Mouse (Mus musculus): ENCODE measurements around the gene Gucy2d. TPM values are rescaled to one million over a fixed set of nuclear protein-coding genes. Genes with fewer than 3 reads are reported as not detected.

Gucy2d gene
- polyA plus RNA-seq, 1 experiment from 2014 or later: not detected

DNA sequence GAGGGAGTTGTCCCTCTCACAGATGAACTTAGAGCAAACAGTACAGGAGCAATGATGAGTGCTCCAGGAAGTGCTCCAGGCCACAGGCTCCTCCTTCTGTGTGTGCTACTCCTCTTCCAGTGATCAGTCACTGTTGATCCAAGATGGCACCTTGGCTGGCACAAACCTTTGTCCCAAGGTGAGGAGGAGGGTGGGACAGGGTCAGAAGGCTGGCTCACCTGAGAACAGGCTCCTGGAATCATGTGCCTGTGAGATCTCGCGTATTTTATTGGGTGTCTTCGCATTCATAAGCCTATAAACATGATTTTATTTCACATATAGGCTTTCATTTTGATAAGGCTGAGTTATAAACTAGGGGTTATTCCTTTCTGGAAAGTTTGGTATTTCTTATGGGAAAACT is 14.7 kb upstream of the Gucy2d start:
- Histone ChIP-seq H3K4me3 (ENCODE audit: inconsistent target) (no peak overlapping the region), H3K79me2 (ENCODE audit: inconsistent target) (no peaks in the 10 kb centered on the region), H3K27ac (no peak overlapping the region), H3K36me3 (ENCODE audit: inconsistent target) (no peaks in the 10 kb centered on the region)
- WGBS (ENCODE audit: missing documents): 97% methylated on average over 3 of the region's 3 CpGs

DNA sequence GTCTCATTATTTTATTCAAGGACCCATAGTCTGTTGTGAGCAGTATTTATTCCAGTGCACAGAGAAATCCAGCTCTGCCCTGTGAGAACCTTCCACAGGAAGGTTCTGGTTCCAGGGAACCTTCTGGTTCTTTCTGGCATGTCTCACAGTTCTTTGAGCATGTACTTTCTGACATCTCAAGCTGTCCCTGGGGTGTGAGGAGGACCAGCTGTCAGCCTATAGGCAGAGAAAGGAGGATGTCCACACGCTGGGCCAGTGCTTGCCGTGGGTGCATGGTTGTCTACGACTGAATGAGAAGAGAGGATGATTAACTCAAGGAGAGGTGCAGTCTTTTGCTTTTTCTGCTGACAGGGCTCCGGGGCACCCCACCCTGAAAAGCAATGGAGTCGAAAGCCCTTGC is 13.6 kb upstream of the Gucy2d start:
- WGBS (ENCODE audit: missing documents): 93% methylated on average over 5 of the region's 5 CpGs
- Histone ChIP-seq H3K4me3 (ENCODE audit: inconsistent target) (no peak overlapping the region), H3K79me2 (ENCODE audit: inconsistent target) (no peaks in the 10 kb centered on the region), H3K27ac (no peak overlapping the region), H3K36me3 (ENCODE audit: inconsistent target) (no peaks in the 10 kb centered on the region)

DNA sequence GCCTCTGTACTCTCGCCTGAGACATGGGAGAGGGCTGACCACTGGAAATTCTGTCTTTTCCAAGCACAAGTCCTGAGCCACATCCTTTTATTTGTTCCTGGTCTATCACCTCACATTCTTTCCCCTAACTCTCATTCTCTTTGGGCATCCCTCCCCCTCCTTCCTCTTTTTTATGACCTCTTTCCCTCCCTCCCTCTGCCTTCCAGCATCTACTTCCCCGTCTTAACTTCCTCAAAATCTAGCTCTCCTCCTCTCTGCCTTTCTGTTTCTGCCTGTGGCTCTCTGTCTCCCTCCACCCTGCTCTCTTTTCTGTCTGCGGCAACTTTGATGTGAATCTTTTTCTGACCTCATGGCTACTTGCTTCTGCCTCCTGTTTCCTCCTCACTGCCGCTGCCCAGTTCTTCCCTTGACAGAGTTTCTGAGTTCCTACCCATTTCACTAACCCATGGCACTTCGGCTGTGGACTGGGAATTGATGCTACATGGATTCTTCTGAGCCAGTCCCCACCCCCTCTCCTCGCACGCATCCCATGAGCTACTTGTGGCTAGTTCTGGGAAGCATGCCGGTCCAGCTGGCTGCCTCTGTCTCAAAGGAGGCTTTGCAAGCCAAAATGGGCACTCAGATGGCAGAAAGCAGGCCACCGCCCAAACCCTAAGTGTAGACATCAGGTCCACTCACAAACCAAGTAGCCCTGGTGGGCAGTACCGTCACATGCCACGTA is 12.9 kb upstream of the Gucy2d start:
- Histone ChIP-seq H3K27ac (peak overlapping the region; percentile 21), H3K79me2 (ENCODE audit: inconsistent target) (no peaks in the 10 kb centered on the region), H3K4me3 (ENCODE audit: inconsistent target) (no peak overlapping the region)

DNA sequence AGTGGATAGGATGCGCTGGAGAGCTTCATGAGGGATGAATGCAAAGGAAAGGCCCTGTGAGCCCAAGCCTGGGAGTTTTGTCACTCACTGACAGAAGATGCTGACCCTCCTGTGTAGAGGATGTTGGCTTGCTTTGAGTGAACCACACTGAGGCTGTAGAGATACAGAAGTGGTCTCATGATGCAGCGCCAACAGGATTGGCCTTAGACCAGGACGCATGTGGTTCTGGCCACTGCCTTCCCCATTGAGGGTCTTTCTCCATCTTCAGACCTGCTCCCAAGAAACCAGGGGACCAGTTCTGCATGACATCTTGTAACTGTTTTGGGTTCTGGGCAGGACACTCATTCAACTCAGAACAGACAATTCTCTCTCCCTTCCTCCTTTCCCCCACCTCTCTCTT is 10.6 kb upstream of the Gucy2d start:
- H3K36me3 ChIP-seq (ENCODE audit: inconsistent target): no peaks in the 10 kb centered on the region
- no peak overlapping the region for H3K4me3 ChIP-seq (ENCODE audit: inconsistent target)
- no peak overlapping the region for H3K27ac ChIP-seq
- WGBS (ENCODE audit: missing documents): 95% methylated on average over 3 of the region's 3 CpGs
- no peaks in the 10 kb centered on the region for H3K79me2 ChIP-seq (ENCODE audit: inconsistent target)

More for the DNA sequence above, 12.9 kb upstream of the Gucy2d start:
- H3K36me3 ChIP-seq (ENCODE audit: inconsistent target): no peaks in the 10 kb centered on the region
- 38% methylated on average over 11 of the region's 11 CpGs for WGBS (ENCODE audit: missing documents)

DNA sequence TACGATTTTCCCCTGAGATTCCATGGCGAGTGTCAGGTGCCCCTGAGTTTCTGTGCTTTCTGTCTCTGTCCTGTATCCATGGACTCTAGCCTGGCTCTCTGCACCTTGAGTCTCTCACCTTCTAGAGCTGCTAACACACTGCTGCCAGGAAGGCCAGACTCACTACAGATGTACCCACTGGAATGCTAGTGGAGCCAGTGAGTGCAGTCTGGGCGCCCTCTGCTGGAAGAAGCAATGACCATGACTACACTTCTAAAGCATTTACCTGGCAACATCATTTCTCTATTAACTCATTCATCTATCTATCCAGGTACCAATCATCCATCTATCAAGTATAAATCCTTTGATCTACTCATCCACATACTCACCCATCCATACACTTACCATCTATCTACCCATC is 9.4 kb upstream of the Gucy2d start:
- no peak overlapping the region for H3K27ac ChIP-seq
- H3K4me3 ChIP-seq (ENCODE audit: inconsistent target): no peak overlapping the region
- H3K36me3 ChIP-seq (ENCODE audit: inconsistent target): no peaks in the 10 kb centered on the region
- 54% methylated on average over 3 of the region's 3 CpGs for WGBS (ENCODE audit: missing documents)
- no peaks in the 10 kb centered on the region for H3K79me2 ChIP-seq (ENCODE audit: inconsistent target)

DNA sequence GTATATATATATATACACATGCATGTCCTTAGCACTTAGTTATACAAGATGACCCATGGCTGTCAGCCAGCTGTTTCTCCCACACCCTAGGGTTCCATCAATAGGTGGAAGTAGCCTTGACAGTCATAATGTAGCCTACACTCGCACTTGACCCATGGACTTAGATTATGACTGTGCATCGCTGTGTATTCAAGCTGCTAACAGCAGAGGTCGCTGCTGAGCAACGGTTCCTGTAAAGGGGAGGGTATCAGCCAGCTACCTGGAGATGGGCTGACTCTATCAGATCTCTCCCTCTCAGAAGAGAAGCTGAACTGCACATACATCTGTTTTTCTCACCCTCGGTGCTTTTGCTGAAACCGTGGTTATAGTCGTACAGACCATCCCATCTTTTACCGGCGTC is 2.6 kb upstream of the Gucy2d start:
- Histone ChIP-seq H3K27ac (no peak overlapping the region), H3K79me2 (ENCODE audit: inconsistent target) (no peaks in the 10 kb centered on the region), H3K4me3 (ENCODE audit: inconsistent target) (no peak overlapping the region), H3K36me3 (ENCODE audit: inconsistent target) (no peaks in the 10 kb centered on the region)
- WGBS (ENCODE audit: missing documents): 51% methylated on average over 9 of the region's 9 CpGs

DNA sequence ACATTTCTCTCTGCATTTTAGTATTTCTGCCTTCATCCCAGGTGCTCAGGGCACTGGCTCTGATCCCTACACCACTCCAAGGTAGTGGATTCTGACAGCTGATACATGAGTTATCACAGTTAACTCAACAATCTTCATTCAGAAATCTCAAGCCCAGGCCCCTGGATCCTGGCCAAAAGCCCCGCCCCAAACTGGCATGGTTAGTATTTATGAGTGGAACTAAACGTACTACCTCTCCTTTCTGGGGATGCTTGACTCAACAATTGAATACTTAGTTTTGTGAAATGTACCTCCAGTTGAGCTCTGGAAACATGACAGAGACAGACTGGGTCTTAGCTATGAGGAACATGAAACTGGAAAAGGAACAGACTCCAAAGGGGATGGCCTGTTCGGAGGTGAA is 6.7 kb downstream of the Gucy2d start:
- H3K79me2 ChIP-seq (ENCODE audit: inconsistent target): no peaks in the 10 kb centered on the region
- no peak overlapping the region for H3K4me3 ChIP-seq (ENCODE audit: inconsistent target)
- H3K27ac ChIP-seq: no peak overlapping the region
- WGBS (ENCODE audit: missing documents): 67% methylated on average over 3 of the region's 3 CpGs
- no peaks in the 10 kb centered on the region for H3K36me3 ChIP-seq (ENCODE audit: inconsistent target)

DNA sequence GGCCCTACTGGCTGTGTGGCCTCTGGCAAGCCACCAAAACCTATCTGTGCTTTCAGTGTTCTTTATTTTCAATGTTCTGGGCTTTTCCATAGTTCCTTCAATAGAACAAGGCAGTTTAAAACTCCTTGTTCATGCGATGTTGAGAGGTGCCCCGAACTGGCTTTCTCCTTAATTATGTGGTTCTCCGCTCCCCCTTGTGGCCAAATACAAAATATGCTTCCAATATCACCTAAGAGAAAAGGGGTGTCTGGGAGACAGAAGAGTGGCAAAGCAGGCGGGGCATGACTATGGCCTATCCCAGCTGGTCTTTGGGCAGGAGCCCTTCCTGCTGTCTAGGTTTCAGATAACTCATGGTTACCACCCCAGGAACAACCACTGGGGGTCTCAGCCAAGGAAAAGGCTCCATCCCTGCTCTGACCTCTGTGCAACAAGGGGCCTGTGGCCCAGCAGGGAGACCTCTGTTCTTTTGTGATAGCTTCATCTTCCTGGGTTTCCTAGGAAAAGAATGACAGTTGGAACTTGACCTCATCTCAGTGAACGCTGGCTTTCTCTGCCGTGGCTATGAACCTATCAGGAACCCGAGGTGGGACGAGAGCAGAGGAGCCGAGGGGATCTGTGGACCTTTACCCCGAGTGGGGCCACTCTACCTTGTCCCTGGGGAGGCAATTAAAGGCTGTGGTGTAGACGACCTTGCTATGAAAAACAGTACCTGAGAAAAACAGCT is 7.5 kb downstream of the Gucy2d start:
- H3K36me3 ChIP-seq (ENCODE audit: inconsistent target): no peaks in the 10 kb centered on the region
- no peak overlapping the region for H3K27ac ChIP-seq
- H3K4me3 ChIP-seq (ENCODE audit: inconsistent target): no peak overlapping the region
- no peaks in the 10 kb centered on the region for H3K79me2 ChIP-seq (ENCODE audit: inconsistent target)
- WGBS (ENCODE audit: missing documents): 58% methylated on average over 9 of the region's 11 CpGs

DNA sequence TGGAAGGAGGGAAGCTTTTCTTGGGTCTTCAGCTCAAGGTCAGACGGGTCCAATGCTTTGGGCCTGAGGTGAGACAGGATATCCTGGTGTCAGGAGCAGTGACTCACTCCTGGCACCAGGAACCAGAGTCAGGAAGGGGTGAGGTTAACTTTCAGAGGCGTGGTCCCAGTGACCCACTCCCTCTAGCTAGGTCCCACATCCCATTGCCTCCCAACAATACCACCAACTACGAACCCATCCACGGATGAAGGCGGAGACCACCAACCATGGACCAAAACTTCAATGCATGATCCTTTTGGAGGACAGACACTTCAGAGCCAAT is 8.1 kb downstream of the Gucy2d start:
- no peaks in the 10 kb centered on the region for H3K79me2 ChIP-seq (ENCODE audit: inconsistent target)
- WGBS (ENCODE audit: missing documents): 76% methylated on average over 5 of the region's 5 CpGs
- no peak overlapping the region for H3K4me3 ChIP-seq (ENCODE audit: inconsistent target)
- H3K27ac ChIP-seq: no peak overlapping the region
- H3K36me3 ChIP-seq (ENCODE audit: inconsistent target): no peaks in the 10 kb centered on the region

DNA sequence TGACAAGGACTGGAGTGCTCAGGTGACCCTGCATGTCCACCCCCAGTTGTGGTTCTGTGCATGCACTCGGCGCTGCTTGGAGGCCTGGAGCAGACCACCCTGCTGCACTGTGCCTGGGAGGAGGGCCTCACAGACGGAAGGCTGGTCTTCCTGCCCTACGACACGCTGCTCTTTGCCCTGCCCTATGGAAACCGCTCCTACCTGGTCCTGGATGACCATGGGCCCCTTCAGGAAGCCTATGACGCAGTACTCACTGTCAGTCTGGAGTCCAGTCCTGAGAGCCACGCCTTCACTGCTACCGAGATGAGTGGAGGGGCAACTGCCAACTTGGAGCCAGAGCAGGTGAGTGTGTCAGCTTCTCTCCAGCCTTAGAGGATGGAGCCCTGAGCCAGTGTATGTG is 9.5 kb downstream of the Gucy2d start:
- WGBS (ENCODE audit: missing documents): 94% methylated on average over 9 of the region's 9 CpGs
- no peak overlapping the region for H3K4me3 ChIP-seq (ENCODE audit: inconsistent target)
- H3K36me3 ChIP-seq (ENCODE audit: inconsistent target): no peaks in the 10 kb centered on the region
- H3K27ac ChIP-seq: no peak overlapping the region
- H3K79me2 ChIP-seq (ENCODE audit: inconsistent target): no peaks in the 10 kb centered on the region

DNA sequence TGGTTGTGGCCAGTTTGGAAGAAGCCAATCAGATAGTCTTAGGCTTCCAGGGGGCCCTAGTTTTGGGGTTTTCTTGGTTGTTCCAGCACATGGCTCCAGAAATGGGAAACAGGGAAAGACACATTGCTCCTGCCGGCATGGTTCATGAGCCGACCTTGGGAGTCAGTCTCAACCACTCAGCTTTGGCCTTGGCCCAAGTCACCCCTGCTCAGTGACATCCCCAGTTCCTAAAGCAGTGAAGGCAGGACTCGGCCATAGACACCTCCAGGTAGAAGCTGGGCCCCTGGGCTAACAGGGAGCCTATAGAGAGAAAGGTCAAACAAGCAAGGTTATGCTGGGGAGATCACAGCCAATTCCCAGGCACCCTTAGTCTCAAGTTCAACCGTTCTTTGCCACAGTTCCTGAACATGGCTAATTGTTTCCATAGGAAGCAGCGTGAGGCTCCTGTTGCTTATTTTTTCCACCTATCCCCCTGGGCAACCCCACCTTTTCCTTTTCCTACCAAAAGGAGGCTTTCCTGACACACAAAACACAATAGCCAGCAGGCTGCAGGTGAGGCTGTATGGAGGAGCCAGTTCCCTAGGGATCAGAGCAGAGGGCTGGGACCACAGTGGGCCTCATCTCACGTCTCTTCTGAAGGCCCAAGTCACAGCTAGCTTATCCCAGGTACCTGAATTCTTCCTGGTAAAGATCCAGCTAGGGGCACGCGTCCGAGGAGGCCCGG is 14.3 kb downstream of the Gucy2d start:
- Histone ChIP-seq H3K27ac (no peak overlapping the region), H3K79me2 (ENCODE audit: inconsistent target) (no peaks in the 10 kb centered on the region), H3K4me3 (ENCODE audit: inconsistent target) (no peak overlapping the region), H3K36me3 (ENCODE audit: inconsistent target) (no peaks in the 10 kb centered on the region)
- 92% methylated on average over 10 of the region's 10 CpGs for WGBS (ENCODE audit: missing documents)

DNA sequence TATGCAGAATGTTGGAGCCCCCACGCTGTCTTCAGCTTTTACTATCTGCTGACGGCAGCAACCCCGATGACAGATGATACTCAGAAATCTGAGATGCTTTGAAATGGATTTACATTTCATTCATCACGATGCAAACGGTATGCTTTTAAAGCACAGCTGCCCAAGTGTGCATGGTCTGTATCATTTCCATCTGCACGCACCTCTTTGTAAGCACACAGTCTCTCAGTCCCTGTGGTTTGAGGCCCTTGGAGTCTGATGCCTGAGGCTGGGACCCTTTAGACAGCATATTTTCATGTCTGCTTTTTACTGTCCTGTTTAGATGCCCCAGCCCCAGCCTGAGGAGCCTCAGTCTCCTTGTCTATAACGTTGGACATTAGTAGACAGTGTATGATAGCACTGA is 20.1 kb downstream of the Gucy2d start:
- H3K27ac ChIP-seq: no peak overlapping the region
- no peaks in the 10 kb centered on the region for H3K79me2 ChIP-seq (ENCODE audit: inconsistent target)
- no peaks in the 10 kb centered on the region for H3K36me3 ChIP-seq (ENCODE audit: inconsistent target)
- H3K4me3 ChIP-seq (ENCODE audit: inconsistent target): no peak overlapping the region
- WGBS (ENCODE audit: missing documents): 88% methylated on average over 7 of the region's 7 CpGs

DNA sequence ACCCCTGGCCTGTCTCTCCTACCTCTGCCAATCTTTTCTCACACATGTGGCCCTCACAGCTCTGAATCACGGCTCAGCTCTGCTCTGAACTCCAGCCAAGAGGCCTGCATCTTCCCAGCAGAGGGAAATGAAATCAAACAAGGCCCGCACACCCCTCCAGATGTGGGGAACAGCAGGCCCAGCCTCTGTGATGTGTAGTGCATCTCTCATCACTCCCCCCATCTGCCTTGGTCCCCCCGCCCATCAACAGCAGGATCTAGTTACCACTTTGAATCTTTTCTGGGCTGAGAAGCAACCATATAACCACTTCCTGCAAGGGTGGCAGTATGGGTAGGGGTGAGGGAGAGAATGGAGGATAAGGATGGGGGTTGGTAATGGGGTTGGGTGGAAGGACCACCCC is 28.9 kb downstream of the Gucy2d start:
- H3K27ac ChIP-seq: no peak overlapping the region
- H3K4me3 ChIP-seq (ENCODE audit: inconsistent target): no peak overlapping the region
- H3K36me3 ChIP-seq (ENCODE audit: inconsistent target): no peaks in the 10 kb centered on the region
- 48% methylated on average over 3 of the region's 3 CpGs for WGBS (ENCODE audit: missing documents)
- H3K79me2 ChIP-seq (ENCODE audit: inconsistent target): no peaks in the 10 kb centered on the region

DNA sequence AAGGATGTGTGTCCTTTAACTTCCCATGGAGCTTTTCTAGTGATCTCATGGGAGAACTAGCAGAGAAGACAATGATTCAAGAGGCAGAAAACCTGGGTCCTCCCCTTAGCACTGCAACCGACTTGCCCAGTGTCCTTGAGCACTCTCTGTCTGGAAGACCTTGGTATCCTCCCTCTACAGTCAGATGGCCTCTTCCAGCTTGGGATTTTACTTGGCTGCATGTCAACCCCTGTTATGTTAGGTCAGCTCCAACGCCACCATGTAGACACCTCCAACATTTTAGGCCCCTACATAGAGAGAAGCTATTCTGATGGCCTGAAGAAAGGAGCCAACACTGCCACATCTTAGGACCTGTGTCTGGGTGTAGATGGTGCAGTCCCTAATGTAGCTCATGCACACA is 32.3 kb downstream of the Gucy2d start:
- no peaks in the 10 kb centered on the region for H3K79me2 ChIP-seq (ENCODE audit: inconsistent target)
- H3K36me3 ChIP-seq (ENCODE audit: inconsistent target): no peaks in the 10 kb centered on the region
- H3K4me3 ChIP-seq (ENCODE audit: inconsistent target): no peak overlapping the region
- 83% methylated on average over 2 of the region's 2 CpGs for WGBS (ENCODE audit: missing documents)
- no peak overlapping the region for H3K27ac ChIP-seq

DNA sequence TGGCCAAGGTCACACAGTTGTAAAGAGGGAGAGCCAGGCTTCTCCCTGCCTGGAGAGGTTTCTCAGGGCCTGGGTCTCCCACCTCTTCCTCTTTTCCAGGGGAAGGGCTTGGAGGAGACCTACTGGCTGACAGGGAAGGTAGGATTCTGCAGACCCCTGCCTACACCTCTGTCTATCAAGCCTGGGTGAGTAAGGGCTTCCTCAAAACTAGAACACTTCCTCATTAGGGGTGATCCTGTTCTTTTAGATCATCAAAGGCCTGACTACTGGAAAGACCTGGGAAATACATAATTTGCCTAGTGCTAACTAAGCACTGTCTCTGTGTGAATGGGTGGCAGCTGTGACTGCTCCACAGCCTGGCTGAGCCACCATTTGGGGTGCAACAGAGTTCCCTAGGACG is 34.3 kb downstream of the Gucy2d start:
- Histone ChIP-seq H3K27ac (no peak overlapping the region), H3K36me3 (ENCODE audit: inconsistent target) (no peaks in the 10 kb centered on the region), H3K4me3 (ENCODE audit: inconsistent target) (no peak overlapping the region), H3K79me2 (ENCODE audit: inconsistent target) (no peaks in the 10 kb centered on the region)
- 60% methylated on average over 1 of the region's 1 CpGs for WGBS (ENCODE audit: missing documents)
